In the genomic region with DNA sequence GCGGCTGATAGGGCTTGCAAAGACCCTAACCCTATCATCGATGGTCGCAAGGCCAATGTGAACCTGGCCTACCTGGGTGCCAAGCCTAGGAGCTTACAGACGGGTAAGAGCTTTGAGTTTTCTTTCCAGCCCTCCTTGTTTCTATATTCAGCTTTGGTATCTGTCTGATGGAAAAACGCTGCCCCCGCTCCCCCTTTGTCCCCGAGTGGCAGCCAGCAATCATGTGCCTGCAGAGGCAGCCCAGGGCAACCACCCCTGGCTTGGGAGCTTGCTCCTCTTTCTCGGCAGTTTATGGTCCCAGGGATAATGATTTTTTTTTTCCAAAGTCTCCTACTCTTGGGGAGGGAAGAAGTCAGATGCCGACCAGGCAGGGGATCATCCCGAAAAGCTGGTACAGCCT, we compare ENCODE assay signal across 8 mouse cellular contexts. TPM values are rescaled to one million over a fixed set of nuclear protein-coding genes. Genes with fewer than 3 reads are reported as not detected.
DNase-seq lines count a peak whose midpoint lies in the region; ATAC-seq and TF ChIP-seq lines count a peak whose summit lies in the region.

No protein-coding gene starts in this region.

- H3K4me3 ChIP-seq in spleen, adult 2 months (ENCODE audit: extremely low read depth, insufficient read depth, insufficient read length) = peak overlapping the region; percentile 85
- peak overlapping the region; percentile 79 for H3K4me3 ChIP-seq in forebrain, embryonic 16.5 days (replicated peaks; ENCODE audit: low read length)
- H3K4me3 ChIP-seq in limb, embryonic 11.5 days (ENCODE audit: low read depth, low read length) = peak overlapping the region; percentile 77
- H3K4me3 ChIP-seq in neural tube, embryonic 15.5 days (replicated peaks) = peak overlapping the region; percentile 91

- peak overlapping the region; percentile 77 for H3K9ac ChIP-seq in forebrain, embryonic 16.5 days (replicated peaks; ENCODE audit: low read depth, low read length)
- H3K9ac ChIP-seq in limb, embryonic 11.5 days (ENCODE audit: low read length) = peak overlapping the region; percentile 74; the same call in 1 of the 2 replicates
- peak overlapping the region; percentile 76 for H3K9ac ChIP-seq in neural tube, embryonic 15.5 days (replicated peaks)

- no peak for TF ChIP-seq CTCF in spleen, adult 2 months (IDR thresholded peaks at IDR 0.05; ENCODE audit: extremely low read depth, insufficient read depth, insufficient read length, insufficient replicate concordance)

- no peaks in the 10 kb centered on the region for H3K9me3 ChIP-seq in forebrain, embryonic 16.5 days (ENCODE audit: control insufficient read depth, low read length)
- H3K9me3 ChIP-seq in limb, embryonic 11.5 days (ENCODE audit: control insufficient read depth, low read length) = no peaks in the 10 kb centered on the region
- no peaks in the 10 kb centered on the region for H3K9me3 ChIP-seq in neural tube, embryonic 15.5 days (replicated peaks)

- H3K27me3 ChIP-seq in spleen, adult 2 months (ENCODE audit: control insufficient read depth, insufficient read depth, low read length) = no peaks in the 10 kb centered on the region
- no peaks in the 10 kb centered on the region for H3K27me3 ChIP-seq in forebrain, embryonic 16.5 days (replicated peaks; ENCODE audit: control insufficient read depth, insufficient read depth, low read length)
- H3K27me3 ChIP-seq in limb, embryonic 11.5 days (ENCODE audit: control insufficient read depth, insufficient read depth, low read length) = no peaks in the 10 kb centered on the region
- peaks cover 28% of the 10 kb centered on the region for H3K27me3 ChIP-seq in neural tube, embryonic 15.5 days (replicated peaks)

- peaks cover 34% of the 10 kb centered on the region for H3K36me3 ChIP-seq in spleen, adult 2 months (ENCODE audit: control insufficient read depth, insufficient read depth, low read length)
- no peaks in the 10 kb centered on the region for H3K36me3 ChIP-seq in forebrain, embryonic 16.5 days (ENCODE audit: control insufficient read depth, insufficient read depth)
- H3K36me3 ChIP-seq in limb, embryonic 11.5 days (ENCODE audit: control insufficient read depth, insufficient read depth, low read length) = peaks cover 4% of the 10 kb centered on the region
- H3K36me3 ChIP-seq in neural tube, embryonic 15.5 days = no peaks in the 10 kb centered on the region

- WGBS in spleen, adult 2 months = 12% methylated on average over 10 of the region's 10 CpGs
- WGBS in forebrain, embryonic 16.5 days = 15% methylated on average over 10 of the region's 10 CpGs
- 38% methylated on average over 10 of the region's 10 CpGs for WGBS in limb, embryonic 11.5 days
- 21% methylated on average over 10 of the region's 10 CpGs for WGBS in neural tube, embryonic 15.5 days

- H3K4me1 ChIP-seq in spleen, adult 2 months (ENCODE audit: control insufficient read depth, insufficient read depth, insufficient read length) = peaks cover 60% of the 10 kb centered on the region
- H3K4me1 ChIP-seq in forebrain, embryonic 16.5 days (replicated peaks; ENCODE audit: control insufficient read depth, insufficient read depth, low read length) = peaks cover 43% of the 10 kb centered on the region
- peaks cover 26% of the 10 kb centered on the region for H3K4me1 ChIP-seq in limb, embryonic 11.5 days (ENCODE audit: control insufficient read depth, insufficient read depth, low read length)
- peaks cover 73% of the 10 kb centered on the region for H3K4me1 ChIP-seq in neural tube, embryonic 15.5 days

- H3K27ac ChIP-seq in spleen, adult 2 months (ENCODE audit: insufficient read depth, low read length) = peak overlapping the region; percentile 93
- no peak overlapping the region for H3K27ac ChIP-seq in forebrain, embryonic 16.5 days (ENCODE audit: low read length)
- H3K27ac ChIP-seq in limb, embryonic 11.5 days (replicated peaks; ENCODE audit: low read depth, low read length) = no peak overlapping the region
- no peak overlapping the region for H3K27ac ChIP-seq in neural tube, embryonic 15.5 days (replicated peaks)

- ATAC-seq in forebrain, embryonic 16.5 days = no peak
- no peak for ATAC-seq in limb, embryonic 11.5 days (ENCODE audit: insufficient number of reproducible peaks, low FRiP score, low TSS enrichment, low read depth)
- no peak for ATAC-seq in neural tube, embryonic 15.5 days (ENCODE audit: low FRiP score)

- peak overlapping the region; percentile 85 for H3K4me2 ChIP-seq in forebrain, embryonic 16.5 days (ENCODE audit: low read length)
- H3K4me2 ChIP-seq in limb, embryonic 11.5 days (ENCODE audit: low read depth, severe bottlenecking) = peak overlapping the region; percentile 71
- peak overlapping the region; percentile 72 for H3K4me2 ChIP-seq in neural tube, embryonic 15.5 days

- intact Hi-C loops in left cerebral cortex, postnatal 25 days (cut with DNase I) = loop anchor here (10.0 kb wide), 1 partner anchor 62 kb away; no protein-coding TSS in a partner anchor

- no peak for TF ChIP-seq POLR2A in spleen, adult 2 months (IDR thresholded peaks at IDR 0.05; ENCODE audit: low read depth, low read length)

- no peak for DNase-seq in spleen, adult 2 months (ENCODE audit: low read depth in 1 of 2, low spot score in 2 of 2)
- DNase-seq in spleen, adult 18-20 months = no peak
- DNase-seq in limb, embryonic 11.5 days (ENCODE audit: low spot score) = no peak
- no peak for DNase-seq in Muller cell, postnatal 12 days (ENCODE audit: inconsistent ontology term)
- DNase-seq in adrenal gland, postnatal 25 days = no peak
- no peak for DNase-seq in left cerebral cortex, postnatal 25 days (ENCODE audit: low spot score in 2 of 2)

RNA-seq across cellular contexts. Expression of gene Rbm38, which starts 2.5 kb away (rescaled TPM):
- polyA plus RNA-seq in spleen, adult 2 months (2012; rRNA removed) = 663 and 724 TPM in 2 replicates
- 23.3 and 23.4 TPM in 2 replicates for polyA plus RNA-seq in forebrain, embryonic 16.5 days (2015; fragmentation: Nextera tagmentation; extraction: Ambion mirVana)
- polyA plus RNA-seq in limb, embryonic 11.5 days (2014; fragmentation: Nextera tagmentation; extraction: Ambion mirVana) = 66.5 and 69.4 TPM in 2 replicates
- polyA plus RNA-seq in neural tube, embryonic 15.5 days (2015; fragmentation: Nextera tagmentation; extraction: Ambion mirVana) = 11.5 and 22.7 TPM in 2 replicates
- 24.7 and 29.3 TPM in 2 replicates for total RNA-seq in adrenal gland, postnatal 25 days (2021)
- 1 to 10 TPM; 2.2 to 3.4 TPM for total RNA-seq in left cerebral cortex, postnatal 25 days (2021)

RNA-seq across cellular contexts. Expression of gene Rae1, which starts 22.9 kb away (rescaled TPM):
- 48.3 and 51.5 TPM in 2 replicates for polyA plus RNA-seq in spleen, adult 2 months (2012; rRNA removed)
- polyA plus RNA-seq in forebrain, embryonic 16.5 days (2015; fragmentation: Nextera tagmentation; extraction: Ambion mirVana) = 156 TPM in 2 replicates
- polyA plus RNA-seq in limb, embryonic 11.5 days (2014; fragmentation: Nextera tagmentation; extraction: Ambion mirVana) = 172 and 174 TPM in 2 replicates
- polyA plus RNA-seq in neural tube, embryonic 15.5 days (2015; fragmentation: Nextera tagmentation; extraction: Ambion mirVana) = 109 and 117 TPM in 2 replicates
- 65.9 and 80.5 TPM in 2 replicates for total RNA-seq in adrenal gland, postnatal 25 days (2021)
- 10 to 100 TPM; 54.5 to 54.8 TPM for total RNA-seq in left cerebral cortex, postnatal 25 days (2021)

RNA-seq across cellular contexts. Expression of gene Spo11, which starts 45.3 kb away (rescaled TPM):
- 0.86 and 0.98 TPM in 2 replicates for polyA plus RNA-seq in spleen, adult 2 months (2012; rRNA removed)
- 0.68 and 0.75 TPM in 2 replicates for polyA plus RNA-seq in forebrain, embryonic 16.5 days (2015; fragmentation: Nextera tagmentation; extraction: Ambion mirVana)
- 0.95 and 1.7 TPM in 2 replicates for polyA plus RNA-seq in limb, embryonic 11.5 days (2014; fragmentation: Nextera tagmentation; extraction: Ambion mirVana)
- polyA plus RNA-seq in neural tube, embryonic 15.5 days (2015; fragmentation: Nextera tagmentation; extraction: Ambion mirVana) = 0.44 and 1.1 TPM in 2 replicates
- not detected in 2 replicates for total RNA-seq in adrenal gland, postnatal 25 days (2021)
- total RNA-seq in left cerebral cortex, postnatal 25 days (2021) = under 1 TPM; 0.41 to 0.73 TPM
